Mouse (Mus musculus) G1E (cell line): ENCODE measurements around the gene 1700008O03Rik. TPM values are rescaled to one million over a fixed set of nuclear protein-coding genes. Genes with fewer than 3 reads are reported as not detected.

ENCODE experiments used
- ATAC-seq: 2 replicates; pipeline ENCODE4 v1.8.0; 2016; ENCODE audit warnings: mild to moderate bottlenecking; ENCODE audit not compliant: insufficient number of reproducible peaks, poor library complexity, low FRiP score, severe bottlenecking; ENCODE audit errors: extremely low read depth
- DNase-seq: peaks from one replicate; pipeline ENCODE4 v3.0.0; 2012; ENCODE audit warnings: low spot score
- H3K27me3 ChIP-seq: 2 replicates; pipeline ENCODE4 v1.6.1; 2012; ENCODE audit warnings: mild to moderate bottlenecking, low read length, inconsistent platforms; ENCODE audit not compliant: insufficient read depth
- H3K36me3 ChIP-seq: replicated peaks from 2 replicates; pipeline ENCODE3; 2012; ENCODE audit warnings: mild to moderate bottlenecking, inconsistent platforms
- H3K4me1 ChIP-seq: 2 replicates; pipeline ENCODE4 v1.6.1; 2012; ENCODE audit warnings: low read depth, low read length, inconsistent platforms, mixed read lengths; ENCODE audit not compliant: insufficient read depth
- H3K4me3 ChIP-seq: 2 replicates; pipeline ENCODE4 v1.5.1; 2012; ENCODE audit warnings: low read depth, mild to moderate bottlenecking, inconsistent platforms, low read length, moderate library complexity, mixed read lengths
- H3K9me3 ChIP-seq: replicated peaks from 2 replicates; pipeline ENCODE4 v1.6.1; 2012; ENCODE audit warnings: inconsistent platforms
- CTCF ChIP-seq: IDR thresholded peaks from 2 replicates; pipeline ENCODE4 v1.5.1; 2012; ENCODE audit warnings: low read depth, low read length, inconsistent platforms, mixed read lengths
- GATA1 ChIP-seq: IDR thresholded peaks from 2 replicates; pipeline ENCODE4 v1.6.1; 2012; ENCODE audit warnings: borderline replicate concordance, low read length, inconsistent platforms, mixed read lengths
- GATA2 ChIP-seq: IDR thresholded peaks from 2 replicates; pipeline ENCODE4 v1.6.1; 2012; ENCODE audit warnings: low read depth, low read length, inconsistent platforms, borderline replicate concordance
- POLR2AphosphoS5 ChIP-seq: IDR thresholded peaks from 2 replicates; pipeline ENCODE4 v1.6.1; 2012; ENCODE audit warnings: low read depth, low read length, inconsistent platforms; ENCODE audit not compliant: insufficient replicate concordance
- TAL1 ChIP-seq: conservative IDR thresholded peaks from 2 replicates; pipeline ENCODE4 v1.6.1; 2012; ENCODE audit warnings: low read depth, low read length, inconsistent platforms, mixed read lengths
- polyA plus RNA-seq: library from polyadenylated mRNA; stranded (reverse); fragments of >175 nt; gene quantifications from 2 replicates; pipeline ENCODE4 v1.2.3, GENCODE M21; 2012
- total RNA-seq, 2 experiments: library from RNA; stranded (forward) in 1 of 2; stranded (reverse) in 1 of 2; fragments of 200-1000 nt in 1 of 2; fragments of >200 nt in 1 of 2; fragmentation: Nextera tagmentation in 1 of 2; gene quantifications; 2 replicates each; pipeline ENCODE4 v1.2.3; 2014 to 2017

The 1700008O03Rik gene
- total and polyA plus RNA-seq, 3 experiments: 0.11 to 2.5 (median 0.49) TPM

DNA sequence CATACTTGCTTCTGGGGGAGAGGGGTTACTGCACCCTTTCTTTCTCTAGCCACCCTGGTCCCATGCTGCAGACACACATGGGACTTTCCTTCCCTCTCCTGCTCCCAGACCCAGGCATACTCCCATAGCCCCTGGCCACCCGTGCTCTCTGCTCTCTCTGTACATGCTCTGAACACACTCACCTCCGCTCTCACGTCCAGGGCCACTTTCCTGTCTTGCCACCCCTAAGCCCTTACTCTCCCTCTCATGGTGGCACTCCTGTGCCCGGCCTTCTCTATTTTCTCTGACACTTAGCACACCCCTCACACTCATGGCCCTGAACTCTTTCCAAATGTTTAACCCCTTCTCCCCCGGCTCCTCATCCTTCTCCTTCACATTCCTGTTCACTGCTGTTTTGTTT is 27.6 kb downstream of the 1700008O03Rik start:
- TF ChIP-seq TAL1 (no peak), CTCF (no peak)
- Histone ChIP-seq H3K9me3 (no peaks in the 10 kb centered on the region; the same call in 1 of the 2 replicates), H3K36me3 (no peaks in the 10 kb centered on the region), H3K4me3 (no peak overlapping the region), H3K27me3 (peaks cover 52% of the 10 kb centered on the region), H3K4me1 (peaks cover 39% of the 10 kb centered on the region)
- DNase-seq (no peak), ATAC-seq (no peak)

DNA sequence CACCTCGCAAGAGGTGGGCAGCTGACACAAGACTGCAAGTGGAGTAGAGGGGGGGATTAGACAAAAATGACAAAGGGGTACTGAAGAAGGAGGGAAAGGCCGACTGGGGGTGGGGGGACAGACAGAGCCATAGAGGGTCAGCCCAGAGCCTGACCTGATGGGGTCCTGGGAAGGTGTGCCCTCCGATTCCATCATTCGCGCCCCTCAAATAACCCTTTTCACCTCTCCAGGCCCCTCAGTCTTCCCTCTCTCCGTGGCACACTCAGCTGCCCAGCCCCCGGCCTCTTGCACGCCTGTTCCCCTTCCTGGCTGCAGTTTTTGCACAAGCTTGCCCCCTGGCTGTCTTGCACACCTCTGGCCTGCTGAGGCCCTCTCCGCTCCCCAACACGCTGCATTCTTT is 28.1 kb downstream of the 1700008O03Rik start:
- Histone ChIP-seq H3K4me3 (no peak overlapping the region), H3K9me3 (peaks cover 4% of the 10 kb centered on the region; the same call in 1 of the 2 replicates), H3K36me3 (no peaks in the 10 kb centered on the region), H3K4me1 (peaks cover 39% of the 10 kb centered on the region), H3K27me3 (peaks cover 47% of the 10 kb centered on the region)
- no peak for DNase-seq
- no peak for ATAC-seq
- TF ChIP-seq CTCF: no peak
- TF ChIP-seq GATA2: no peak

DNA sequence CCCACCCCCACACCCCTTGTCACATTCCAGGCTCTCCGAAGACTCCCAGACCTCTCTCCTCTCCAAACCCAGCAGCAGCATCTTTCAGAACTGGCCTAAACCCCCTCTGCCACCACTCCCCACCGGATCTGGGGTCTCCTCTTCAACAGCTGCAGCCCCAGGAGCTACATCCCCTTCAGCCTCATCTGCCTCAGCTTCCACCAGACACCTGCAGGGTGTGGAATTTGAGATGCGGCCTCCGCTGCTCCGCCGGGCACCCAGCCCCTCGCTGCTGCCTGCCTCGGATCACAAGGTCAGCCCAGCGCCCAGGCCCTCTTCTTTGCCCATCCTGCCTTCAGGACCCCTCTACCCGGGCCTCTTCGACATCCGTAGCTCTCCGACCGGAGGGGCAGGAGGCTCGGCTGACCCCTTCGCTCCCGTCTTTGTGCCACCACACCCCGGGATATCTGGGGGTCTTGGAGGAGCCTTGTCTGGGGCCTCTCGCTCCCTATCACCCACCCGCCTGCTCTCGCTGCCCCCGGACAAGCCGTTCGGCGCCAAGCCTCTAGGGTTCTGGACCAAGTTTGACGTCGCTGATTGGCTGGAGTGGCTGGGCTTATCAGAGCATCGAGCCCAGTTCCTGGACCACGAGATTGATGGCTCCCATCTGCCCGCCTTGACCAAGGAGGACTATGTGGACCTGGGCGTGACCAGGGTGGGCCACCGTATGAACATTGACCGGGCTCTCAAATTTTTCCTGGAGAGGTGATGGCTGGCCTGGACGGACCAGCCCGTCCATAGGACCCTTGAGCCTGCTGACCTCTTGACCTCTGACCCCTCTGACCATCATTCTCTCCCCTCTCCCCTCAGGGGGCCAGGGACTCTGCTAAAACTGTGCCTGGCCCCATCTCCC is 28.8 kb downstream of the 1700008O03Rik start:
- no peak overlapping the region for H3K4me3 ChIP-seq
- H3K4me1 ChIP-seq: peaks cover 39% of the 10 kb centered on the region
- peaks cover 45% of the 10 kb centered on the region for H3K27me3 ChIP-seq
- ATAC-seq (no peak), DNase-seq (no peak)
- TF ChIP-seq TAL1 (no peak), GATA2 (no peak), CTCF (no peak), GATA1 (no peak), POLR2AphosphoS5 (no peak)
- peaks cover 9% of the 10 kb centered on the region for H3K9me3 ChIP-seq
- no peaks in the 10 kb centered on the region for H3K36me3 ChIP-seq

DNA sequence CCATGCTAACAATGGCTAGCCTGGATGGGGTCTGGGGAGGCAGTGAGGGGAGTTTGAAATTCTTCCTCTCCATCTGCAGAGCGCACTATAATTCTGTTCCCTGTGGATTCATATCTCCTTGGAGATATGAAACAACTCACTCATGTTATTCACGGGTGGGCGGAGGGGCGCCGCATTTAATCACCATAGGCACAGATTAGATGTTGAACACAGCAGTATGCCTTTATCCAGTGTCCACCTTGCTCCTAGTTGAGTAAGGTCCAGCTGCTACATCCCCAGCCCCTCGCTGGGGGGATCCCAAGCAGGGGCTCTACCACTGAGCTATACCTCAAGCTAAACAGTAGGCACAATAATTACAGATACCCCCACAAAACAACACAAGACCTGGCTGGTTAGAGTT is 30.2 kb downstream of the 1700008O03Rik start:
- TF ChIP-seq GATA2 (no peak), POLR2AphosphoS5 (no peak)
- H3K36me3 ChIP-seq: no peaks in the 10 kb centered on the region
- H3K27me3 ChIP-seq: peaks cover 40% of the 10 kb centered on the region
- DNase-seq: no peak
- peaks cover 32% of the 10 kb centered on the region for H3K4me1 ChIP-seq
- no peak overlapping the region for H3K4me3 ChIP-seq
- H3K9me3 ChIP-seq: peaks cover 11% of the 10 kb centered on the region
- ATAC-seq: no peak

DNA sequence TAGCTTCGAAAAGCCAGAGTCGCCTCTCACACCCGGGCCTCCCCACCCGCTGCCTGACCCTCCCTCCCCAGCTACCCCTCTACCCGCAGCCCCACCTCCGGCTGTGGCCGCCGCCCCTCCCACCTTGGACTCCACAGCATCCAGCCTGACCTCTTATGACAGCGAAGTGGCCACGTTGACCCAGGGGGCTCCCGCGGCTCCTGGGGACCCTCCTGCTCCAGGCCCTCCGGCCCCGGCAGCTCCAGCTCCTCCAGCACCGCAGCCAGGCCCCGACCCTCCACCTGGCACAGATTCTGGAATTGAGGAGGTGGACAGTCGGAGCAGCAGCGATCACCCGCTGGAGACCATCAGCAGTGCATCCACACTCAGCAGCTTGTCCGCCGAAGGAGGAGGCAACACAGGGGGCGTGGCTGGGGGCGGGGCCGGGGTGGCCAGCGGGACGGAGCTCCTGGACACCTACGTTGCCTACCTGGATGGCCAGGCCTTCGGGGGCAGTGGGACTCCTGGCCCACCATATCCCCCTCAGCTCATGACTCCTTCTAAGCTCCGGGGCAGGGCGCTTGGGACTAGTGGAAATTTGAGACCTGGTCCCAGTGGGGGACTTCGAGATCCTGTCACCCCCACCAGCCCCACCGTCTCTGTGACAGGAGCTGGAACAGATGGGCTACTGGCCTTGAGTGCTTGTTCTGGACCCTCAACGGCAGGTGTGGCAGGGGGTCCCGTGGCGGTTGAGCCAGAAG is 31.8 kb downstream of the 1700008O03Rik start:
- Histone ChIP-seq H3K36me3 (no peaks in the 10 kb centered on the region), H3K4me3 (no peak overlapping the region), H3K9me3 (peaks cover 11% of the 10 kb centered on the region), H3K27me3 (peaks cover 35% of the 10 kb centered on the region), H3K4me1 (peaks cover 22% of the 10 kb centered on the region)
- no peak for DNase-seq
- no peak for ATAC-seq
- TF ChIP-seq POLR2AphosphoS5 (no peak), CTCF (no peak), GATA2 (no peak)

DNA sequence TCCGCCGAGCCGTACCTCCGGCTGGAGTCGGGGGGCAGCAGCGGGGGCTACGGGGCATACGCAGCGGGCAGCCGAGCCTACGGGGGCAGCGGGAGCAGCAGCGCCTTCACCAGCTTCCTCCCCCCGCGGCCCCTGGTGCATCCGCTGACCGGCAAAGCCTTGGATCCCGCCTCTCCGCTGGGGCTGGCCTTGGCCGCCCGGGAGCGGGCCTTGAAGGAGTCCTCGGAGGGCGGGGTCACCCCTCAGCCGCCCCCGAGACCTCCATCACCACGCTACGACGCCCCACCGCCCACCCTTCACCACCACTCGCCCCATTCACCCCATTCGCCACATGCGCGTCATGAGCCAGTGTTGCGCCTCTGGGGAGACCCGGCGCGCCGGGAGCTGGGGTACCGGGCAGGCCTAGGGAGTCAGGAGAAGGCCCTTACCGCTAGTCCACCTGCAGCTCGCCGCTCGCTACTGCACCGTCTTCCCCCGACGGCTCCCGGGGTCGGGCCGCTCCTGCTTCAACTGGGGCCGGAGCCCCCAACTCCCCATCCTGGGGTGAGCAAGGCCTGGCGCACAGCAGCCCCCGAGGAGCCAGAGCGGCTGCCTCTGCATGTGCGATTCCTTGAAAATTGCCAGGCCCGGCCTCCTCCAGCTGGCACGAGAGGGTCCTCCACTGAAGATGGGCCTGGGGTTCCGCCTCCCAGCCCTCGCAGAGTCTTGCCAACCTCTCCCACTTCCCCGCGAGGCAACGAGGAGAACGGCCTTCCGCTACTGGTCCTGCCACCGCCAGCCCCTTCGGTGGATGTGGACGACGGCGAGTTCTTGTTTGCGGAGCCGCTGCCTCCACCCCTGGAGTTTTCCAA is 32.6 kb downstream of the 1700008O03Rik start:
- Histone ChIP-seq H3K9me3 (peaks cover 11% of the 10 kb centered on the region), H3K27me3 (peaks cover 35% of the 10 kb centered on the region), H3K4me3 (no peak overlapping the region), H3K36me3 (no peaks in the 10 kb centered on the region), H3K4me1 (peaks cover 17% of the 10 kb centered on the region)
- DNase-seq (no peak), ATAC-seq (no peak)
- no peak for TF ChIP-seq GATA2
- no peak for TF ChIP-seq CTCF
- TF ChIP-seq GATA1: no peak
- no peak for TF ChIP-seq POLR2AphosphoS5
- no peak for TF ChIP-seq TAL1
